Mouse (Mus musculus) kidney, postnatal 10 days (tissue): ENCODE results near the gene Lgals9.
A peak's percentile ranks its signal among the peaks of the same experiment; 100 is the strongest.

ENCODE experiments used
- DNase-seq: peaks from one replicate; pipeline ENCODE4 v3.0.0; 2021; ENCODE audit warnings: mixed read lengths

Lgals9 gene

GRCm38 (mm10) chr11:78973381-78974150 is 11.2 kb downstream of the Lgals9 start:
- peak; percentile 64 for DNase-seq

DNA sequence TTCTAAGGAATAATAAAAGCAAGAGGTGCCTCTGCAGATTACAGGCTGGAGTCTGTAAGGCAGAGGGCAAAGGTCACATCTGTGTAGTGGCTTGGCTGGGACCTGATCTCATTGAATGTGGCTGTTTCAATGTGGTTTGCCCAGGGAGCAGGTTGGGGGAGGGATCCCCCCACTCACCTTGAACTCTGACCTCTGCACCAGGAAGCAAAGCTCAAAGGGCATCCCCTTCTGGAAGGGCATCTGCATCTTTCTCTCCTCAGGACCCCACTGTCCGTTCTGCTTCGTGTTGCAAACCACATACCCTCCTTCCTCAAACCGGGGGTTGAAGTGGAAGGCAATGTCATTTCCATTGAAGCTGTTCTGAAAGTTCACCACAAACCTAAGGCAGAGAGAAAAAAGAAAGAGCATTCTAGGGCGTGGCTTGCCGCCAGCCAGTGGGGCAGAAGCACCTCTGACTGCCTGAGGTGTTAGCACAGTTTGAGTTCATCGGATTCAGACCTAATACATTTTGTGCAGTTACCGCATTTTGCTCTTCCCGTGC is 11.9 kb downstream of the Lgals9 start:
- no peak for DNase-seq

- no peak for DNase-seq
Observed at GRCm38 (mm10) chr11:78972328-78972727, 12.4 kb downstream of the Lgals9 start.

GRCm38 (mm10) chr11:78971746-78972145 is 13.0 kb downstream of the Lgals9 start:
- no peak for DNase-seq

GRCm38 (mm10) chr11:78971096-78971495 is 13.7 kb downstream of the Lgals9 start:
- DNase-seq = no peak

GRCm38 (mm10) chr11:78968121-78968520 is 16.6 kb downstream of the Lgals9 start:
- no peak for DNase-seq

- DNase-seq = peak; percentile 77
Observed at GRCm38 (mm10) chr11:78967371-78967770, 17.4 kb downstream of the Lgals9 start.

GRCm38 (mm10) chr11:78961221-78961620 is 23.5 kb downstream of the Lgals9 start:
- DNase-seq = no peak

GRCm38 (mm10) chr11:78959841-78960520 is 24.8 kb downstream of the Lgals9 start:
- peak; percentile 69 for DNase-seq

DNA sequence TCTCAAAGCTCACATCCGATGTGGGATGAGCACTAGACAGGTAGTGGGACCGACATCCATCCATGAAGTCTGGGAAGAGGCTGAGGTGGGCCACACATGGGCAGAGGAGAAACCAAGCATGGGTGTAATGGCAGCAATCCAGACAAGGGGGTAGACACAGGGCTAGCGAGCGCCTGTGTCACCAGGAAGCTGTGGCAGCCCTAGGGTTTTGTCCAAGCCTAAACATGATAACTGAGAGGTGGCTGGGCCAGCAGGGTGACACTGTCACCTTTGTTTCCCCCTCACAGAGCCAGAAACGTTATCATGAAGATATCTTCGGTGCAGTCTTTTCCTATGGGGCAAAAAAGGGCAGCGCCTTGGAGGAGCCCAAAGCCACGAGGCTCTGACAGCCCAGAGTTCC is 25.4 kb downstream of the Lgals9 start:
- no peak for DNase-seq

GRCm38 (mm10) chr11:78956260-78956659 is 28.5 kb downstream of the Lgals9 start:
- DNase-seq = peak; percentile 90

DNA sequence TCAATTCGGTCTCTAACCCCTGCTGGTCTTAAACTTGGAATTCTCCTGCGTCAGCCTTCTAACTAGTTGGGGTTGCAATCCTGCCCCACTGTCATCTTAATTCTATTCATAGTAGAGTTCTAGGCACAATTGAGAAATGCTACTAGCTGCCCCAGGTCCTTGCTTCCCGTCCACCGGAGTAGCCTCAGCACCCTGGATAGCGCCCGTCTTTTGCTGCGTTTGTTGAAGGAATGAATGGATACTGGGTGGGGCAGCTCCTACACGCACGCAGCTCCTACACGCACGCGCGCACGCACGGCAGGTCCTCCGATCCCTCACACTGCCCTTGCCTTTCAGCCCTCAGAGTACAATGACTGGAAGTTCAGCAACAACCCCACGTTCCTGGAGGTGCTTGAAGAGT is 32.3 kb downstream of the Lgals9 start:
- DNase-seq = peak; percentile 84

GRCm38 (mm10) chr11:78950365-78950764 is 34.4 kb downstream of the Lgals9 start:
- no peak for DNase-seq

- DNase-seq = no peak
Observed at GRCm38 (mm10) chr11:78943083-78943482, 41.7 kb downstream of the Lgals9 start.

- DNase-seq = peak; percentile 15
Observed at GRCm38 (mm10) chr11:78935178-78935577, 49.6 kb downstream of the Lgals9 start.

- no peak for DNase-seq
Observed at GRCm38 (mm10) chr11:78934727-78935126, 50.0 kb downstream of the Lgals9 start.

- DNase-seq = no peak
Observed at GRCm38 (mm10) chr11:78934307-78934706, 50.4 kb downstream of the Lgals9 start.

GRCm38 (mm10) chr11:78929345-78929744 is 55.4 kb downstream of the Lgals9 start:
- peak; percentile 77 for DNase-seq

GRCm38 (mm10) chr11:78924916-78925315 is 59.8 kb downstream of the Lgals9 start:
- peak; percentile 67 for DNase-seq

DNA sequence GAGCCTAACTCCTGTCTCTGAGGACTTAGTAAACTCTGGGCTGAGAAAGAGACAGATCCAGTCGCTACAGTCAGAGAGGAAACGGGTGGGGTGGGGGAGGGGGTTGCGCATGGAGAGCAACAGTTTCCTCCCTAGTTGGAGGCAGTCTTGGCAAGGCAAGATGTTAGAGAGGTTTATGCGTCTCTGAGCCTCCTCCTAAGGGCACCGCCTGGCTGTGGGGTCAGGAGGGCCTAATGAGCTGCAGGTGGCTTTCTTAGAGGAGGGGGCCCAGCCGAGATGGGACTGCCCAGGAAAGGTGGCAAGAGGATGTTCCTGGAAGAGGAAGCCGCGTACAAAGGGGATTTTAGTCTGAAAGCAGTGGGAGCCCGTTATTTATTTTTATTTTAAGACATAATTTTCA is 60.6 kb downstream of the Lgals9 start:
- DNase-seq = peak; percentile 38

DNA sequence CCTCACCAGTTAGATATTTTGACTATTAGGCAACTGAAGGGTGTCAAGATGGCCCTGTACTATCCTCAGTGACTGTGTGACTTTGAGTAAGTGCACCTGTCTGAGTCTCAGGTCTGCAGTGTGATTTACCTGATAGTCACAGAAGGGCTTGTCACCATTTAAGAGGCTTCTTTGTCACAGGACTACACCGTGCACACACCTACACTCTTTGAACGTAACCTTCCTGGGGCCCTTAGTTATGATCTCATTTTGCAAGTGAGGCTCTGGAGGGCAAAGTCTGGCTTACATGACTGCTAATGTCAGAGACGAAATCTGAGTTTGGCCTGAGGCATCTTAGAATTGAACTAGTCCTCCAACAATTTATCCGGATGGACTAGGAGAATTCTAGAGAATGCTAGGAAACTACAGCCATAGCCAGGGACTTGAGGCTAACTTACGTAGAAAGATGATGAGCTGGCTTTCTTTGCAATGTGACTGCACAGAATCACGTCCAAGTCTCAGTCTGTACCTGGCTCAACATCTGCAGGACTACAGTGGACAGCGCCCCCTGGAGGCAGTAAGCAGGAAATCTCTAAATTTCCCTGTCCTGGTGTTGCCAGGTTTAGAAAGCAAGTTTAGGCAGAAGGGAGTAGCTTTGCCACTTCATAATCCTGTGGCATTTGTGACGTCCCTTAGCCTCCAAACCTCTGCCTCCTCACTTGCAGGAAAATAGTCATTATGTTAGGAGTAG is 61.9 kb downstream of the Lgals9 start:
- DNase-seq = peak; percentile 64

GRCm38 (mm10) chr11:78920411-78920939 is 64.3 kb downstream of the Lgals9 start, which contains the start of gene Nos2:
Gene Nos2 (plus strand): TSS chr11:78920787.
- DNase-seq = no peak

- no peak for DNase-seq
Observed at GRCm38 (mm10) chr11:78919745-78920144, 65.0 kb downstream of the Lgals9 start.
